Mouse (Mus musculus) lung, postnatal 0 days (tissue): ENCODE results near the gene Pigf. TPM values are rescaled to one million over a fixed set of nuclear protein-coding genes. Genes with fewer than 3 reads are reported as not detected.
A peak's percentile ranks its signal among the peaks of the same experiment; 100 is the strongest.

Experiments
- ATAC-seq: fragments of 200-750 bp; cut with Nextera tagmentation; 2 replicates; pipeline ENCODE4 v1.8.0; 2017; ENCODE audit warnings: moderate library complexity
- DNase-seq: peaks from one replicate; pipeline ENCODE4 v3.0.0-alpha.2; 2016; ENCODE audit warnings: low spot score
- H3K27ac ChIP-seq: fragments of 300-500 bp; sonication (generic); 2 replicates; pipeline ENCODE4 v1.5.1; 2014; ENCODE audit warnings: antibody characterized with exemption, mild to moderate bottlenecking, low read length, mixed read lengths
- H3K27me3 ChIP-seq: fragments of 300-500 bp; sonication (generic); replicated peaks from 2 replicates; pipeline ENCODE4 v1.6.1; 2014; ENCODE audit warnings: low read length, mixed read lengths; ENCODE audit not compliant: insufficient read depth
- H3K36me3 ChIP-seq: fragments of 300-500 bp; sonication (generic); 2 replicates; pipeline ENCODE4 v1.6.1; 2014; ENCODE audit warnings: low read length, mixed read lengths; ENCODE audit not compliant: insufficient read depth
- H3K4me1 ChIP-seq: fragments of 300-500 bp; sonication (generic); 2 replicates; pipeline ENCODE4 v1.6.1; 2014; ENCODE audit warnings: antibody characterized with exemption, low read depth, low read length, mixed read lengths; ENCODE audit not compliant: insufficient read depth
- H3K4me2 ChIP-seq: fragments of 300-500 bp; sonication (generic); replicated peaks from 2 replicates; pipeline ENCODE4 v1.6.1; 2014; ENCODE audit warnings: low read depth, mild to moderate bottlenecking, low read length, moderate library complexity, mixed read lengths
- H3K4me3 ChIP-seq: fragments of 300-500 bp; sonication (generic); 2 replicates; pipeline ENCODE4 v1.5.1; 2014; ENCODE audit warnings: low read depth, low read length
- H3K9ac ChIP-seq: fragments of 300-500 bp; sonication (generic); replicated peaks from 2 replicates; pipeline ENCODE4 v1.6.1; 2014; ENCODE audit warnings: low read depth, mild to moderate bottlenecking
- H3K9me3 ChIP-seq: fragments of 300-500 bp; sonication (generic); 2 replicates; pipeline ENCODE4 v1.6.1; 2016; ENCODE audit warnings: low read length, mixed read lengths
- CTCF ChIP-seq: IDR thresholded peaks from 2 replicates; pipeline ENCODE4 v1.5.1; 2016; ENCODE audit warnings: antibody characterized with exemption, mild to moderate bottlenecking
- EP300 ChIP-seq: IDR thresholded peaks from 2 replicates; pipeline ENCODE4 v1.6.1; 2016; ENCODE audit warnings: antibody characterized with exemption, mild to moderate bottlenecking, control low read depth
- WGBS: fragments of 180-500 bp; shearing (Covaris S2); extraction: QIAGEN DNeasy Blood & Tissue Kit; methylation state at CpG from one replicate; pipeline ENCODE4 v1.1.7; 2014; 5-methylcytosine and 5-hydroxymethylcytosine counted together
- polyA plus RNA-seq: library from polyadenylated mRNA; unstranded; fragments of >200 nt; fragmentation: Nextera tagmentation; extraction: Ambion mirVana; gene quantifications from 2 replicates; pipeline ENCODE4 v1.2.1, GENCODE M21; 2015

The Pigf gene
- polyA plus RNA-seq, 1 experiment from 2014 or later = 17.5 TPM

GRCm38 (mm10) chr17:87053921-87054320 lies 28.7 kb upstream of the Pigf start:
- Histone ChIP-seq H3K4me3 (no peak overlapping the region), H3K4me1 (peaks cover 3% of the 10 kb centered on the region; the same call in 1 of the 2 replicates), H3K9ac (no peak overlapping the region), H3K36me3 (no peaks in the 10 kb centered on the region), H3K27ac (no peak overlapping the region), H3K9me3 (no peaks in the 10 kb centered on the region), H3K27me3 (no peaks in the 10 kb centered on the region), H3K4me2 (no peak overlapping the region)
- ATAC-seq (no peak), DNase-seq (no peak)
- no peak for TF ChIP-seq EP300
- no peak for TF ChIP-seq CTCF
- 71% methylated on average over 5 of the region's 5 CpGs for WGBS

DNA sequence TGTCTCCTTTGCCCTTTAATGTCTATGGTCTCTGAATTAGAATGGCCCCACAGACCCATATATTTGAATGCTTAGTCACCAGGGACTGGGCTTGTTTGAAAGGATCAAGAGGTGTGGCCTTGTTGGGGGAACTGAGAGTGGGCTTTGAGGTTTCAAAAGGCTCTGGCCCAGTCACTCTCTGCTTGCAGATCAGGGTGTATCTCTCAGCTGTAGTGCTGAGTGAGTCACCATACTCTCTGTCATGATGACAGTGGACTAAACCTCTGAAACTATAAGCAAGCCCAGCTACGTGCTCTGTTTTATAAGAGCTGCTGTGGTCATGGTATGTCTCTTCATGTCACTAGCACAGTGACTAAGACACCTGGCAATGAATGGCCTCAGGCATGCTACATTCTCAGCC lies 27.2 kb upstream of the Pigf start:
- Histone ChIP-seq H3K9me3 (no peaks in the 10 kb centered on the region), H3K36me3 (no peaks in the 10 kb centered on the region), H3K4me1 (peaks cover 3% of the 10 kb centered on the region; the same call in 1 of the 2 replicates), H3K9ac (no peak overlapping the region), H3K27me3 (no peaks in the 10 kb centered on the region), H3K27ac (no peak overlapping the region), H3K4me3 (no peak overlapping the region), H3K4me2 (no peak overlapping the region)
- no peak for DNase-seq
- no peak for TF ChIP-seq EP300
- no peak for TF ChIP-seq CTCF
- ATAC-seq = no peak
- WGBS = 83% methylated on average over 1 of the region's 1 CpGs

DNA sequence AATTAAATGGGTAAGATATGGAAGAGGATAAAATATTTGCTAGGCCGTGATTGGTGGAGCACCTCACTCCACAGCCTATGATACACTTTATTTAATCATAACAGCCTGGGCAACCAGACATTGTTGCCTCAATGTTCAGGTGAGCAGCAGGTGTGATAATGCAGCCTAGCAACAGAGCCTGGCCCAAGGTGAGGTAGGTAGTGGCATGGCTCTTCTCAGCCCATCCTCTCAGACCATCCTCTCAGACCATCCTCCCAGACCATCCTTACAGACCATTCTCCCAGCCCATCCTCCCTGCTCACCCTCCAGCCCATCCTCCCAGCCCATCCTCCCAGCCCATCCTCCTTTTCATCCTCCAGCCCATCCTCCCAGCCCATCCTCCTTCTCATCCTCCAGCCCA lies 26.4 kb upstream of the Pigf start:
- WGBS = 96% methylated on average over 1 of the region's 1 CpGs
- no peaks in the 10 kb centered on the region for H3K9me3 ChIP-seq
- H3K27me3 ChIP-seq = no peaks in the 10 kb centered on the region
- H3K4me3 ChIP-seq = no peak overlapping the region
- TF ChIP-seq CTCF (no peak), EP300 (no peak)
- no peak overlapping the region for H3K27ac ChIP-seq
- no peak overlapping the region for H3K9ac ChIP-seq
- H3K4me2 ChIP-seq = no peak overlapping the region
- ATAC-seq (no peak), DNase-seq (no peak)
- no peaks in the 10 kb centered on the region for H3K36me3 ChIP-seq
- peaks cover 3% of the 10 kb centered on the region; the same call in 1 of the 2 replicates for H3K4me1 ChIP-seq

DNA sequence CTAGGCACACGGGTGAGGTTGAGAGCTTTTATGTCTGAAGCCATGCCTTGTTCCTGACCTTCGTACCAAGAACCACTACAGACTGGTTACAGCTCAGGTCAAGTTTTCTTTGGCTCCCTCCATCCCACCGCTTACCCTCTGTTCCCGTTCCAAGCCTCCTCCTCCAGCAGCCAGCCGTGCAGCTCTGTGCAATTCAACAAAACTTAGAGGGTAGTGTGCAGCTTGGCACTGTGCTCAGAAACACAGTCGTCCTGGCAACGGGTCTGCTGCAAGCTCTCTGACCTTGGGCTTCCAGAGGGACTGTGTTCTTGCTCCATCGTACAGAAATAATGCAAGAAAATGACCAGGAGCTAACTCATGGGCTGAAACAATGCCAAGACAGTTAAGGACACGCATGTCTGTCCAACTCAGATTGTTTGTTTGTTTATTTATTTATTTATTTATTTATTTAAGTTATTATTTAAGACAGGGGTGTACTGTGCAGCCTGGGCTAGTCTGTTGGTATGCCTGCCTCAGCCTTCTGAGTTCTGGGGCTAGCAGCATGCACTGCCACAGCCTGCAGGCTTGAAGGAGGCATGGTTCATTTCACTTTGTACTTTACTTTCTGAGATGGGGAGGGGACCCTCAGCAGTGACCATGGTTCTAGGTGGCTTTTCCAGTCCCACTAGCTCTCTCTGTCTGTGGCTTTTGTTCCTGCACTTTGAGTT lies 25.4 kb upstream of the Pigf start:
- Histone ChIP-seq H3K27me3 (no peaks in the 10 kb centered on the region), H3K9me3 (no peaks in the 10 kb centered on the region), H3K4me1 (peaks cover 3% of the 10 kb centered on the region; the same call in 1 of the 2 replicates), H3K4me2 (no peak overlapping the region), H3K27ac (no peak overlapping the region), H3K9ac (no peak overlapping the region), H3K36me3 (no peaks in the 10 kb centered on the region), H3K4me3 (no peak overlapping the region)
- 33% methylated on average over 9 of the region's 9 CpGs for WGBS
- ATAC-seq (peak; percentile 46), DNase-seq (peak; percentile 29)
- TF ChIP-seq CTCF (no peak), EP300 (no peak)

- H3K4me2 ChIP-seq = no peak overlapping the region
- H3K36me3 ChIP-seq = no peaks in the 10 kb centered on the region
- H3K27ac ChIP-seq = no peak overlapping the region
- no peak for DNase-seq
- no peaks in the 10 kb centered on the region for H3K27me3 ChIP-seq
- no peak overlapping the region for H3K9ac ChIP-seq
- no peak for ATAC-seq
- no peak for TF ChIP-seq CTCF
- TF ChIP-seq EP300 = no peak
- 63% methylated on average over 5 of the region's 5 CpGs for WGBS
- H3K4me3 ChIP-seq = no peak overlapping the region
- H3K4me1 ChIP-seq = no peaks in the 10 kb centered on the region
- no peaks in the 10 kb centered on the region for H3K9me3 ChIP-seq
Measured at GRCm38 (mm10) chr17:87049696-87050095, 24.5 kb upstream of the Pigf start.

GRCm38 (mm10) chr17:87044796-87045195 lies 19.6 kb upstream of the Pigf start:
- H3K4me2 ChIP-seq = no peak overlapping the region
- no peaks in the 10 kb centered on the region for H3K9me3 ChIP-seq
- TF ChIP-seq EP300 (no peak), CTCF (no peak)
- H3K36me3 ChIP-seq = no peaks in the 10 kb centered on the region
- no peak overlapping the region for H3K9ac ChIP-seq
- no peak overlapping the region for H3K4me3 ChIP-seq
- no peak for ATAC-seq
- H3K27ac ChIP-seq = no peak overlapping the region
- 0 out of 2 replicates have a peak, but pooled peaks cover 4% of the 10 kb centered on the region for H3K4me1 ChIP-seq
- no peak for DNase-seq
- no peaks in the 10 kb centered on the region for H3K27me3 ChIP-seq
- 78% methylated on average over 8 of the region's 8 CpGs for WGBS
